Mouse (Mus musculus): ENCODE measurements around the gene Usp8. TPM values are rescaled to one million over a fixed set of nuclear protein-coding genes. Genes with fewer than 3 reads are reported as not detected.
A peak's percentile ranks its signal among the peaks of the same experiment; 100 is the strongest.

The Usp8 gene
- polyA plus RNA-seq, 1 experiment = 39.2 TPM

- H3K4me1 ChIP-seq (ENCODE audit: control insufficient read depth, insufficient read depth, low read length) = peaks cover 3% of the 10 kb centered on the region; the same call in 1 of the 2 replicates
- H3K27ac ChIP-seq (ENCODE audit: insufficient read depth, low read length) = no peak overlapping the region
- H3K4me3 ChIP-seq (ENCODE audit: insufficient read depth, low read length) = no peak overlapping the region
- TF ChIP-seq POLR2A (IDR thresholded peaks at IDR 0.05; ENCODE audit: extremely low read depth, insufficient read depth, low read length) (no peak), CTCF (IDR thresholded peaks at IDR 0.05; ENCODE audit: extremely low read depth, insufficient read depth, low read length) (no peak)
These were observed 29.8 kb upstream of the Usp8 start for GRCm38 (mm10) chr2:126677366-126677765.

GRCm38 (mm10) chr2:126682333-126682732 lies 24.8 kb upstream of the Usp8 start:
- Histone ChIP-seq H3K4me3 (ENCODE audit: insufficient read depth, low read length) (no peak overlapping the region), H3K4me1 (ENCODE audit: control insufficient read depth, insufficient read depth, low read length) (no peaks in the 10 kb centered on the region; the same call in 1 of the 2 replicates), H3K27ac (ENCODE audit: insufficient read depth, low read length) (0 out of 2 replicates have a peak overlapping the region, but pooled peaks have one; percentile 3)
- TF ChIP-seq CTCF (IDR thresholded peaks at IDR 0.05; ENCODE audit: extremely low read depth, insufficient read depth, low read length) = no peak
- TF ChIP-seq POLR2A (IDR thresholded peaks at IDR 0.05; ENCODE audit: extremely low read depth, insufficient read depth, low read length) = no peak

GRCm38 (mm10) chr2:126682937-126683336 lies 24.2 kb upstream of the Usp8 start:
- Histone ChIP-seq H3K4me1 (ENCODE audit: control insufficient read depth, insufficient read depth, low read length) (no peaks in the 10 kb centered on the region), H3K27ac (ENCODE audit: insufficient read depth, low read length) (no peak overlapping the region), H3K4me3 (ENCODE audit: insufficient read depth, low read length) (no peak overlapping the region)
- TF ChIP-seq POLR2A (IDR thresholded peaks at IDR 0.05; ENCODE audit: extremely low read depth, insufficient read depth, low read length) = no peak
- no peak for TF ChIP-seq CTCF (IDR thresholded peaks at IDR 0.05; ENCODE audit: extremely low read depth, insufficient read depth, low read length)

DNA sequence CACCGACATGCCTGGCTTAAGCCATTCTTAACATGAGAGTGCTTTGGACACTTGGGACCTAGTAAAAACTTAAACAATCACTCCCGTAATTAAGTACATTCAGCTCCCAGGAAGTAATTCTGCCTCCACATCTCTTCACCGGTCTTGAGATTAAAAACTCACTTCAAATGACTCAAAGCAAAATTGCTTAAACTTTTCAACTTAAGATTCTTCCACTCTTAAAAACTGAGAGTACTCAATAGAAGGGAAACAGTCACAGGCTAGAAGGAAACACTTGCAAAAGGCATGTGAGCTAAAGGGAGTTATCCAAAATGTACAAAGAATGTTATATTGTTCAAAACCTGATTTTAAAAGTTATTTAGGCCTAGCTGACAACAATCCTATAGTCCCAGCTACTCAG lies 15.8 kb upstream of the Usp8 start:
- H3K27ac ChIP-seq (ENCODE audit: insufficient read depth, low read length) = no peak overlapping the region
- TF ChIP-seq CTCF (IDR thresholded peaks at IDR 0.05; ENCODE audit: extremely low read depth, insufficient read depth, low read length) = no peak
- no peaks in the 10 kb centered on the region for H3K4me1 ChIP-seq (ENCODE audit: control insufficient read depth, insufficient read depth, low read length)
- no peak overlapping the region for H3K4me3 ChIP-seq (ENCODE audit: insufficient read depth, low read length)

DNA sequence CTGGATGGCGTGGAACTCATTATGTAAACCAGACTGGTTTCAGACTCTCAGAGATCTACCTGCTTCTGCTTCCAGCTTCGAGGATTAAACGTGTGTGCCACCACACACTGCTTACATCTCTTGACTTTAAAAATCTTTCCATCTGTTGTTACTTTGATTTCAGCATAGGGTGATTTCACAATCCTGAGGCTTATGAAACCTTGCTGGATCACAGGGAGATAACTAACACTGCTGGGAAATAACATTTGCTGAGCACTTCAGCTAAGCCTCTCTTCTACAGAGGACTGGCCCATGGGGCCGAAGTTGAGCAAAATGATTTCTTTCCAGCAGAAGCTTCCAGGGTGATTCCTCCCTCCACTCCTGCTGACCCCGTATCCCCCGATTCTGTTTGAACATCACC lies 11.8 kb upstream of the Usp8 start:
- no peaks in the 10 kb centered on the region for H3K4me1 ChIP-seq (ENCODE audit: control insufficient read depth, insufficient read depth, low read length)
- H3K4me3 ChIP-seq (ENCODE audit: insufficient read depth, low read length) = no peak overlapping the region
- no peak for TF ChIP-seq POLR2A (IDR thresholded peaks at IDR 0.05; ENCODE audit: extremely low read depth, insufficient read depth, low read length)
- no peak for TF ChIP-seq CTCF (IDR thresholded peaks at IDR 0.05; ENCODE audit: extremely low read depth, insufficient read depth, low read length)
- no peak overlapping the region for H3K27ac ChIP-seq (ENCODE audit: insufficient read depth, low read length)

DNA sequence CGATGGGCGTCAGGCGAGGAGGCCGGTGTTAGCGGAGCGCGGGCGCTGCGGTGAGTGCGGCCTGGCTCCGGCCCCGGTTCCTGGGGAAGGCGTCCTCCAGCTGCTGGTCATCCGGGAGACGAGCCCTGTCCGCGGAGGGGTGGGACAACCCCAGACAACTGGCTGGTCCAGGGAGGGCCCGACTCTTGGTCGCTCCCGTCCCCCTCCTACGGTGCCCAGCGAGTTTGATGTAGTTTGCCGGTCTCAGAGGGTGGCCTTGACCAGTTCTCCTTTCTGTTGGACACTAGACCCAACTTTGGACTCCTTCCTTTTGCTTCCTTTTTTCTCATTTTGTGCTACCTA lies 281 bp downstream of the Usp8 start:
- no peak for TF ChIP-seq CTCF (IDR thresholded peaks at IDR 0.05; ENCODE audit: extremely low read depth, insufficient read depth, low read length)
- no peak for TF ChIP-seq POLR2A (IDR thresholded peaks at IDR 0.05; ENCODE audit: extremely low read depth, insufficient read depth, low read length)
- Histone ChIP-seq H3K4me1 (ENCODE audit: control insufficient read depth, insufficient read depth, low read length) (peaks cover 1% of the 10 kb centered on the region; the same call in 1 of the 2 replicates), H3K4me3 (ENCODE audit: insufficient read depth, low read length) (peak overlapping the region; percentile 73), H3K27ac (ENCODE audit: insufficient read depth, low read length) (no peak overlapping the region)

- Histone ChIP-seq H3K4me1 (ENCODE audit: control insufficient read depth, insufficient read depth, low read length) (peaks cover 1% of the 10 kb centered on the region; the same call in 1 of the 2 replicates), H3K4me3 (ENCODE audit: insufficient read depth, low read length) (peak overlapping the region; percentile 73; the same call in 1 of the 2 replicates), H3K27ac (ENCODE audit: insufficient read depth, low read length) (no peak overlapping the region)
- no peak for TF ChIP-seq CTCF (IDR thresholded peaks at IDR 0.05; ENCODE audit: extremely low read depth, insufficient read depth, low read length)
- no peak for TF ChIP-seq POLR2A (IDR thresholded peaks at IDR 0.05; ENCODE audit: extremely low read depth, insufficient read depth, low read length)
These were observed 1.2 kb downstream of the Usp8 start for GRCm38 (mm10) chr2:126708361-126708760.

- no peak for TF ChIP-seq CTCF (IDR thresholded peaks at IDR 0.05; ENCODE audit: extremely low read depth, insufficient read depth, low read length)
- H3K4me1 ChIP-seq (ENCODE audit: control insufficient read depth, insufficient read depth, low read length) = peaks cover 1% of the 10 kb centered on the region; the same call in 1 of the 2 replicates
- no peak overlapping the region for H3K27ac ChIP-seq (ENCODE audit: insufficient read depth, low read length)
- no peak overlapping the region for H3K4me3 ChIP-seq (ENCODE audit: insufficient read depth, low read length)
These were observed 5.4 kb downstream of the Usp8 start for GRCm38 (mm10) chr2:126712526-126712925.

DNA sequence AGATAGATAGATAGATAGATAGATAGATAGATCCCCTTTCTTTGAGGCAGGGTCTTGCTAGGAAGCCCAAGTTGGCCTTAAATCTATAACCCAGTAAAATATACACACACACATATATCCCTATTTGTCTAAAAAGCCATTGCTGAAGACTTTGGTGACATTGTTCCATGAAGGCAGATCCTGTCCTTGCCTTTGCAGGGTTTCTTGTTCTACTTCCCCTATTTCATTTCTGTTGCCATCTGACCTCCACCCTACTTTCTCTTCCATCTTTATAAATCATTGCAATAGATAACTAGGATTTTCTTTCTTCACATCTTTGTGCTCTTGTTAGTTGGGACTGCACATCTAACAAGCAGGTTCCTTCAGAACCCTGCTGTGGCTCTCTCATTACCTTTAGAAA lies 5.8 kb downstream of the Usp8 start:
- H3K4me3 ChIP-seq (ENCODE audit: insufficient read depth, low read length) = no peak overlapping the region
- TF ChIP-seq CTCF (IDR thresholded peaks at IDR 0.05; ENCODE audit: extremely low read depth, insufficient read depth, low read length) = no peak
- TF ChIP-seq POLR2A (IDR thresholded peaks at IDR 0.05; ENCODE audit: extremely low read depth, insufficient read depth, low read length) = no peak

DNA sequence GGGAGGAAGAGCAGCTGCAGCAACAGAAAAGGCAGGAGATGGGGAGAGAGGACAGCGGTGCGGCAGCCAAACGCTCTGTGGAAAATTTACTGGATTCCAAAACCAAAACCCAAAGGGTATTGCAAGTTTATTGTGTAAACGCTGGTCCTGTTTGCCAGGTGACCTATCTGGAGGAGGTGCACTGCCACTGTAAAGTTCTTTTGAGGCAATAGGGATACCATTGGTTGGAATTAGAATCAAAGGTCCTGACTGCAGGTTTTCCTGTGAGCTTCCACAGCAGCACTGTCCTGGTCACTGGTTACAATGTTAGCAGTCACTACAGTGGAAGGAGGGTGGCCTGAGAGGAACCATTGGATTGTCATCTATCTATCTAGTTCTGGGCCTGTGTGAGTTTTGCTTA lies 22.1 kb downstream of the Usp8 start:
- Histone ChIP-seq H3K4me1 (ENCODE audit: control insufficient read depth, insufficient read depth, low read length) (no peaks in the 10 kb centered on the region), H3K27ac (ENCODE audit: insufficient read depth, low read length) (no peak overlapping the region), H3K4me3 (ENCODE audit: insufficient read depth, low read length) (no peak overlapping the region)
- no peak for TF ChIP-seq CTCF (IDR thresholded peaks at IDR 0.05; ENCODE audit: extremely low read depth, insufficient read depth, low read length)
- no peak for TF ChIP-seq POLR2A (IDR thresholded peaks at IDR 0.05; ENCODE audit: extremely low read depth, insufficient read depth, low read length)

More for the DNA sequence above, 5.8 kb downstream of the Usp8 start:
- peaks cover 1% of the 10 kb centered on the region; the same call in 1 of the 2 replicates for H3K4me1 ChIP-seq (ENCODE audit: control insufficient read depth, insufficient read depth, low read length)
- H3K27ac ChIP-seq (ENCODE audit: insufficient read depth, low read length) = no peak overlapping the region

DNA sequence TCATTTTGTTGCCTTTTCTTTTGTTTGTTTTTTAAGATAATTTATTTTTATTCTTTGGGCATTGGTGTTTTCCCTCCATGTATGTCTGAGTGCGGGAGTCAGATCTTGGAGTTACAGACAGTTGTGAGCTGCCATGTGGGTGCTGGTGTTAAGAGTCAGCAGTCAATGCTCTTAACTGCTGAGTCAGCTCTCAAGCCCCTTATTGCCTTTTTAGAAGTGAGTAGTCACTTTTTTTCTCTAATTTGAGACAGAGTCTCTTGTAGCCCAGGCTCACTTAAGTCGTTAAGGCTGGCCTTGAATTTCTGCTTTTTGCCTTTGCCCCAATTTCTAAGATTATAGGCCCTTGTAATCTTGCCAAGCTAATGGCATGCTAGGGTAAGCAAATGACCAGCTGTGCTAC lies 23.4 kb downstream of the Usp8 start:
- Histone ChIP-seq H3K4me1 (ENCODE audit: control insufficient read depth, insufficient read depth, low read length) (no peaks in the 10 kb centered on the region), H3K27ac (ENCODE audit: insufficient read depth, low read length) (no peak overlapping the region), H3K4me3 (ENCODE audit: insufficient read depth, low read length) (no peak overlapping the region)
- TF ChIP-seq CTCF (IDR thresholded peaks at IDR 0.05; ENCODE audit: extremely low read depth, insufficient read depth, low read length) (no peak), POLR2A (IDR thresholded peaks at IDR 0.05; ENCODE audit: extremely low read depth, insufficient read depth, low read length) (no peak)
